Mouse (Mus musculus): ENCODE data around the gene Gps2. TPM values are rescaled to one million over a fixed set of nuclear protein-coding genes. Genes with fewer than 3 reads are reported as not detected.
"Not testable (repeated sequence)": the region's sequence is repeated elsewhere in the genome, so short reads cannot be mapped to it uniquely, and the experiment has no call there.

Gene Gps2
- polyA plus RNA-seq, 1 experiment from 2014 or later: 90.8 TPM

DNA sequence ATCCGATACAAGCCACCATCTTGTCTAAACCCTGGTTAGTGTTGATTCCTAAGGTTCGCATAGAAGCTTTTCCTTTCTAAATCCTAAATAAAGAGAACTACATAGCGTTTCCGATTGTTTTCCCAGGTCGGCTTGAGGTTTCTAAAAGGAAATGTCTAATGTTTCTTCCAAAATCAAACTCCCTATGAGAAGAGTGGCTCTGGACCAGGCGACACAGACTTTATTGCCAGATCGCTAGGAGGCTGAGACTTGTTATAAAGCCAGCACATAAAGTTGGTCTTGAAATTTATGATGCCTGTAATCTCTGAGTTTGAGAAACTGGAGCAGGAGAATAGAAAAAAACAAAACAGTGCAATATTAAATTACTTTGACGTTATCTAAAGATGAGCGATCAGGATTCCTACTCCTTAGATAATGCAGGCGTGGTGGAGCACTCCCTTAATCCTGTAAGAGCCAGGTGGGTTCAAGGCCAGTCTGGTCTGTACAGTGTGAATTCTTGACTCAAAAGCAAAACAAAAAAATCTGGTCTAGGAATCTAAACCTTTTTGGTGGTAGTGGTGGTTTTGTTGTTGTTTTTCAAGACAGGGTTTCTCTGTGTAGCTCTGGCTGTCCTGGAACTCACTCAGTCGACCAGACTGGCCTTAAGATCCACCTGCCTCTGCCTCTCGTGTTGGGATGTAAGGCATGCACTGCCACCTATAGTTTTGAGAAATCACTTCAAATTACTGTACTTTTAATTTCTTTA lies 8.5 kb downstream of the Gps2 start:
- peaks cover 5% of the 10 kb centered on the region for H3K4me1 ChIP-seq (ENCODE audit: control insufficient read depth, insufficient read depth, low read length)
- H3K9me3 ChIP-seq (ENCODE audit: control insufficient read depth, low read length): no peaks in the 10 kb centered on the region
- no peak for DNase-seq (ENCODE audit: low spot score)
- 5% methylated on average over 12 of the region's 12 CpGs for WGBS
- no peaks in the 10 kb centered on the region for H3K27me3 ChIP-seq (ENCODE audit: control insufficient read depth, insufficient read depth, low read length)
- peak overlapping the region; percentile 96 for H3K4me3 ChIP-seq (ENCODE audit: low read depth, low read length)
- peak overlapping the region; percentile 82 for H3K9ac ChIP-seq (ENCODE audit: low read length)
- H3K36me3 ChIP-seq (ENCODE audit: control insufficient read depth, insufficient read depth, low read length): peaks cover 13% of the 10 kb centered on the region
- ATAC-seq (ENCODE audit: insufficient number of reproducible peaks, low FRiP score, low TSS enrichment, low read depth): no peak
- peak overlapping the region; percentile 96 for H3K27ac ChIP-seq (replicated peaks; ENCODE audit: low read depth, low read length)
- H3K4me2 ChIP-seq (ENCODE audit: low read depth, severe bottlenecking): peak overlapping the region; percentile 67

DNA sequence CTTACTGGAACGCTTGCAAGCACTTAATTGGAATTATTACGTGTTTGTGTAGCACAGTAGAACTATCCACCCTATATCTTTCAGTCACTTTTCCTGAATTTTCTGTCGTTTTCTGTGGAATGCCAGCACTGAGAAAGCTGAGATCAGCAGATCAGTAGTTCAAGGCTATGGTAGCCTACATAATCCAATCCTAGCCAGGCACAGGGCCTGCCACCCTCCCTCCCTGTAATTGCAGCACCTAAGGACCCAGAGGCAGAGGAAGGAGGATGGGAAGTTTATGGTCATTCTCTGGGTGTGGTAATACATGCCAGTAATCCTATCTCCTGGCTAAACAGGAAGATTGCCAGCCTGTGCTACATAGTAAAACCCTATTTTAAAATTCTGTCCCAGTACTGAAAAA lies 9.1 kb downstream of the Gps2 start:
- H3K4me3 ChIP-seq (ENCODE audit: low read depth, low read length): no peak overlapping the region
- no peak for ATAC-seq (ENCODE audit: insufficient number of reproducible peaks, low FRiP score, low TSS enrichment, low read depth)
- H3K4me1 ChIP-seq (ENCODE audit: control insufficient read depth, insufficient read depth, low read length): peaks cover 5% of the 10 kb centered on the region
- no peak overlapping the region for H3K4me2 ChIP-seq (ENCODE audit: low read depth, severe bottlenecking)
- H3K9me3 ChIP-seq (ENCODE audit: control insufficient read depth, low read length): no peaks in the 10 kb centered on the region
- H3K27ac ChIP-seq (replicated peaks; ENCODE audit: low read depth, low read length): no peak overlapping the region
- WGBS: 69% methylated on average over 3 of the region's 3 CpGs
- no peak overlapping the region for H3K9ac ChIP-seq (ENCODE audit: low read length)
- no peak for DNase-seq (ENCODE audit: low spot score)
- no peaks in the 10 kb centered on the region for H3K27me3 ChIP-seq (ENCODE audit: control insufficient read depth, insufficient read depth, low read length)
- peaks cover 8% of the 10 kb centered on the region; the same call in 1 of the 2 replicates for H3K36me3 ChIP-seq (ENCODE audit: control insufficient read depth, insufficient read depth, low read length)

DNA sequence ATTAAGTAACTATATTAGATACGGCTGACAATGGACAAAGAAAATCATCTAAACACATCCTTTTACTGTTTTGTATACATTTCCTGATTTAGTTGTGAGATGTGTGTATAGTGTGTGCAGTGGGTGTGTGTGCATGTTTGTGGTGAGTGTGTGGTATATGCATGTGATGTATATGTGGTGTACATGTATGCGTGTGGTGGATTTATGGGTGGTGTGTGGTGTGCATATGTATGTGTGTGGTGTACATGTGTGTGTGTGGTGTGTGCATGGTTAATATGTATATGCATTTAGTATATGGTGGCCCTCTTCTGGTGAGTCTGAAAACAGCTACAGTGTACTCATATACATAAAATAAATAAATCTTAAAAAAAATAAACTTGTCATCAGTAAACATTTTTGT lies 13.8 kb downstream of the Gps2 start:
- H3K36me3 ChIP-seq (ENCODE audit: control insufficient read depth, insufficient read depth, low read length): no peaks in the 10 kb centered on the region
- H3K27ac ChIP-seq (replicated peaks; ENCODE audit: low read depth, low read length): no peak overlapping the region
- no peaks in the 10 kb centered on the region for H3K27me3 ChIP-seq (ENCODE audit: control insufficient read depth, insufficient read depth, low read length)
- H3K9me3 ChIP-seq (ENCODE audit: control insufficient read depth, low read length): no peaks in the 10 kb centered on the region
- no peaks in the 10 kb centered on the region for H3K4me1 ChIP-seq (ENCODE audit: control insufficient read depth, insufficient read depth, low read length)
- no peak for ATAC-seq (ENCODE audit: insufficient number of reproducible peaks, low FRiP score, low TSS enrichment, low read depth)
- DNase-seq (ENCODE audit: low spot score): no peak
- no peak overlapping the region for H3K4me3 ChIP-seq (ENCODE audit: low read depth, low read length)
- H3K4me2 ChIP-seq (ENCODE audit: low read depth, severe bottlenecking): no peak overlapping the region
- H3K9ac ChIP-seq (ENCODE audit: low read length): no peak overlapping the region
- 96% methylated on average over 2 of the region's 2 CpGs for WGBS

DNA sequence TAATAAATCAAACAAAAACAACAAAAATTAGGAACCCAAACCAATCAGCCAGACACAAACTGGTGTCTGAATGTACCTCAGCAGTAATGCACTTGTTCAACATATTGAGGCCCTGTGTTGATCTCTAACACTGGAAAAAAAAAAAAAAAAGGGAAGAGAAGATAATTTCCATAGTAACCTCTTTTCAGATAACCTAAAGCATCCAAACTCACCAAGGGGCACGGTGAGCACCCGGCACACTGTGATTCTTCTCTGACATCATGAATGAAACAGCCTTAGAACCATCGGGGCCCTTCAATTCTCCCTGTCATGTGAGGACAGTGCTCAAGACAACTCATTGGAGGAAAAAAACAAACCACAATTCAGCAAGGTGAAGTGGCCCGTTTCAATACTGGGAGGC lies 16.0 kb downstream of the Gps2 start:
- no peaks in the 10 kb centered on the region for H3K36me3 ChIP-seq (ENCODE audit: control insufficient read depth, insufficient read depth, low read length)
- WGBS: 86% methylated on average over 4 of the region's 4 CpGs
- H3K4me3 ChIP-seq (ENCODE audit: low read depth, low read length): no peak overlapping the region
- no peaks in the 10 kb centered on the region for H3K27me3 ChIP-seq (ENCODE audit: control insufficient read depth, insufficient read depth, low read length)
- H3K9ac ChIP-seq (ENCODE audit: low read length): no peak overlapping the region
- no peak overlapping the region for H3K4me2 ChIP-seq (ENCODE audit: low read depth, severe bottlenecking)
- H3K27ac ChIP-seq (replicated peaks; ENCODE audit: low read depth, low read length): no peak overlapping the region
- H3K9me3 ChIP-seq (ENCODE audit: control insufficient read depth, low read length): no peaks in the 10 kb centered on the region
- DNase-seq (ENCODE audit: low spot score) (no peak), ATAC-seq (ENCODE audit: insufficient number of reproducible peaks, low FRiP score, low TSS enrichment, low read depth) (no peak)
- H3K4me1 ChIP-seq (ENCODE audit: control insufficient read depth, insufficient read depth, low read length): no peaks in the 10 kb centered on the region

DNA sequence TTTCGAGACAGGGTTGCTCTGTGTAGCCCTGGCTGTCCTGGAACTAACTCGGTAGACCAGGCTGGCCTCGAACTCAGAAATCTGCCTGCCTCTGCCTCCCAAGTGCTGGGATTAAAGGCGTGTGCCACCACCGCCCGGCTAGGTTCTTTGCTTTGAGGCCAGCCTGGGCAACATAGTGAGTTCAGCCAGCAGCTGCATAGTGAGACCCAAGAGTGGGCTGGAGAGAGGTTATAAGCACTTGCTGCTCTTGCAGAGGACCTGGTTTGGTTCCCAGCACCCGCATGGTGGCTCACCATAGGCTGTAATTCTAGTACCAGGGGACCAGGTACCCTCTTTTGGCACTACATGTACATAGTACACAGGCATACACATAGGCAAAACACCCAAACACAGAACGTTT lies 16.5 kb downstream of the Gps2 start:
- not testable (repeated sequence) for H3K9ac ChIP-seq (ENCODE audit: low read length); DNase-seq (ENCODE audit: low spot score); H3K4me1 ChIP-seq (ENCODE audit: control insufficient read depth, insufficient read depth, low read length); H3K9me3 ChIP-seq (ENCODE audit: control insufficient read depth, low read length); H3K27ac ChIP-seq (replicated peaks; ENCODE audit: low read depth, low read length); H3K4me3 ChIP-seq (ENCODE audit: low read depth, low read length); H3K27me3 ChIP-seq (ENCODE audit: control insufficient read depth, insufficient read depth, low read length); H3K36me3 ChIP-seq (ENCODE audit: control insufficient read depth, insufficient read depth, low read length); H3K4me2 ChIP-seq (ENCODE audit: low read depth, severe bottlenecking); ATAC-seq (ENCODE audit: insufficient number of reproducible peaks, low FRiP score, low TSS enrichment, low read depth)
- WGBS: 89% methylated on average over 8 of the region's 8 CpGs

DNA sequence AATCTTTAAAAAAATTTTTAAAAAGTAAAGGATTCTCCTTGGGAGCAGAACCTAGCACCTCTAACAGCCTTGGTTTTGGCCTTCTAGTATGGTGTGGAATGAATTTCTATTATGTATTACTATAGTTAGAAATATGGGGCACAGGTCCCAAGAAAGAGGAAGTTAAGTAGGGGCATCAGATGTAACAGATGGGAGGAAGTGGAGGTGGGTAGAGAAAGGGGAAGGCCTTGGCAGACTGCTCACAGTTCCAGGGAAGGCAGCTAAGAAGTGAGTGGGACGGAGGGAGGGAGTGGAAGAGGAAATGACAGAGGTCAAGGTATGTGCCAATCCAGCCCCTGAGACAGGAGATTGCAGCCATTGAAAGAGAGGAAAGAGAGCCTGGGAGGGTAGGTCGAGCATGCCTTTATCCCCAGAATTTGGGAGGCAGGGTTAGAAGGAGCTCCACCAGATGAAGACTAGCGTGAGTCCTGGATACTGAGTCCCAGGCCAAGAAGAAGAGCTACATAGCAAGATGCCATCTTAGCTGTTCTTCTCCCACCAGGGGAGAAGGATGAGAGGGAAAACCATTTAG lies 17.4 kb downstream of the Gps2 start:
- Histone ChIP-seq H3K4me2 (ENCODE audit: low read depth, severe bottlenecking) (no peak overlapping the region), H3K36me3 (ENCODE audit: control insufficient read depth, insufficient read depth, low read length) (no peaks in the 10 kb centered on the region), H3K4me3 (ENCODE audit: low read depth, low read length) (no peak overlapping the region), H3K9ac (ENCODE audit: low read length) (no peak overlapping the region), H3K9me3 (ENCODE audit: control insufficient read depth, low read length) (no peaks in the 10 kb centered on the region), H3K27me3 (ENCODE audit: control insufficient read depth, insufficient read depth, low read length) (no peaks in the 10 kb centered on the region), H3K4me1 (ENCODE audit: control insufficient read depth, insufficient read depth, low read length) (peaks cover 9% of the 10 kb centered on the region; the same call in 1 of the 2 replicates), H3K27ac (replicated peaks; ENCODE audit: low read depth, low read length) (no peak overlapping the region)
- ATAC-seq (ENCODE audit: insufficient number of reproducible peaks, low FRiP score, low TSS enrichment, low read depth) (no peak), DNase-seq (ENCODE audit: low spot score) (no peak)
- 77% methylated on average over 3 of the region's 3 CpGs for WGBS

DNA sequence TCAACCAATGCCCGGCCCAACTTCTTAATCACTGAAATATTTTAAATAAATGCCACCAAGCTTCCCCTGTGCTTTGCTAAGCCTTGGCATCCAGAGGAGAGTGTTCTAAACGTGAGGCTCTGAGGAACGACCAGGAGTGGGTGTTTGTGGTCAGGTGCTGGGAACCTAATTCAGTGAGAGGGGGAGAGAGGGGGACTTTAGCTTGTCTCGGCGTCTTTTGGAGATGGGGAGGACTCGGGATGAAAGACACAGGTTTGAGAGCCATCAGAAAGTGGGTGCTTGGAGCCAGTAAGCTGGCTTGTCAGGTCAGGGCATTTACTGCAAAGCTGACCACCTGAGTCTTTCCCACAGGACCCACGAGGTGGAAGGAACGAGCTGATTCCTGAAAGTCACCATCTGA lies 18.1 kb downstream of the Gps2 start:
- H3K36me3 ChIP-seq (ENCODE audit: control insufficient read depth, insufficient read depth, low read length): no peaks in the 10 kb centered on the region
- no peak overlapping the region for H3K4me3 ChIP-seq (ENCODE audit: low read depth, low read length)
- H3K27ac ChIP-seq (replicated peaks; ENCODE audit: low read depth, low read length): no peak overlapping the region
- H3K4me2 ChIP-seq (ENCODE audit: low read depth, severe bottlenecking): no peak overlapping the region
- no peak overlapping the region for H3K9ac ChIP-seq (ENCODE audit: low read length)
- 77% methylated on average over 8 of the region's 8 CpGs for WGBS
- H3K27me3 ChIP-seq (ENCODE audit: control insufficient read depth, insufficient read depth, low read length): peaks cover 1% of the 10 kb centered on the region; the same call in 1 of the 2 replicates
- H3K4me1 ChIP-seq (ENCODE audit: control insufficient read depth, insufficient read depth, low read length): peaks cover 16% of the 10 kb centered on the region
- DNase-seq (ENCODE audit: low spot score) (no peak), ATAC-seq (ENCODE audit: insufficient number of reproducible peaks, low FRiP score, low TSS enrichment, low read depth) (no peak)
- H3K9me3 ChIP-seq (ENCODE audit: control insufficient read depth, low read length): no peaks in the 10 kb centered on the region

DNA sequence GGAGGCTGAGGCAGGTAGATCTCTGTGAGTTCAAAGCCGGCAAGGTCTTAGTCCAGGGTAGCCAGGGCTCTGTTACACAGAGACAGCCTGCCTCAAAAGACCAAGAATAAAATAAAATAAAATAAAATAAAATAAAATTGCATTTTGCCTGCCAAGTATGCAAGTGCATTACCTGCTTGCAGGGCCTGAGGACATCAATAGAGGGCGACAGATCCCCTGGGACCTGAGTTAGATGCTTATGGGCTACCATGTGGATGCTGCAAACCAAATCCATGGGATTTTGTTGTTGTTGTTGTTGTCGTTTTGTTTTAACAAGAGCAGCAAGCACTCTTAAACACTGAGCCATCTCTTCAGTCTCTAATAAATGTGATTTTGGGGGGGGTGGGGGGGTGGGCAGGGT lies 18.6 kb downstream of the Gps2 start:
- H3K4me3 ChIP-seq (ENCODE audit: low read depth, low read length): no peak overlapping the region
- no peaks in the 10 kb centered on the region for H3K36me3 ChIP-seq (ENCODE audit: control insufficient read depth, insufficient read depth, low read length)
- H3K27me3 ChIP-seq (ENCODE audit: control insufficient read depth, insufficient read depth, low read length): peaks cover 4% of the 10 kb centered on the region; the same call in 1 of the 2 replicates
- H3K4me2 ChIP-seq (ENCODE audit: low read depth, severe bottlenecking): no peak overlapping the region
- DNase-seq (ENCODE audit: low spot score) (no peak), ATAC-seq (ENCODE audit: insufficient number of reproducible peaks, low FRiP score, low TSS enrichment, low read depth) (no peak)
- H3K4me1 ChIP-seq (ENCODE audit: control insufficient read depth, insufficient read depth, low read length): peaks cover 20% of the 10 kb centered on the region
- 37% methylated on average over 3 of the region's 3 CpGs for WGBS
- H3K9ac ChIP-seq (ENCODE audit: low read length): no peak overlapping the region
- H3K27ac ChIP-seq (replicated peaks; ENCODE audit: low read depth, low read length): no peak overlapping the region
- H3K9me3 ChIP-seq (ENCODE audit: control insufficient read depth, low read length): no peaks in the 10 kb centered on the region

Measured in limb, embryonic 11.5 days (tissue).